Mouse (Mus musculus): ENCODE data around the gene Sox15.
A peak's percentile ranks its signal among the peaks of the same experiment; 100 is the strongest.

GRCm38 (mm10) chr11:69672211-69672706 is 17.1 kb downstream of the Sox15 start, which contains the start of gene Eif4a1:
- TF ChIP-seq EP300 (IDR thresholded peaks at IDR 0.05; ENCODE audit: low read depth): peak; percentile 43; the same call in 1 of the 2 replicates
- TF ChIP-seq CTCF (IDR thresholded peaks at IDR 0.05; ENCODE audit: low read depth): no peak
